Mouse (Mus musculus) adrenal gland (tissue): Measurements from ENCODE around the gene Meaf6.

Experiments
- intact Hi-C: fragments of 180-260 bp; cut with DNase I; formaldehyde crosslinking; loops from one replicate; pipeline ENCODE4 v1.15.1; 2025

Gene Meaf6

GRCm38 (mm10) chr4:125138321-125138720 lies 53.4 kb downstream of the Meaf6 start:
- intact Hi-C loops, result no loop called here

DNA sequence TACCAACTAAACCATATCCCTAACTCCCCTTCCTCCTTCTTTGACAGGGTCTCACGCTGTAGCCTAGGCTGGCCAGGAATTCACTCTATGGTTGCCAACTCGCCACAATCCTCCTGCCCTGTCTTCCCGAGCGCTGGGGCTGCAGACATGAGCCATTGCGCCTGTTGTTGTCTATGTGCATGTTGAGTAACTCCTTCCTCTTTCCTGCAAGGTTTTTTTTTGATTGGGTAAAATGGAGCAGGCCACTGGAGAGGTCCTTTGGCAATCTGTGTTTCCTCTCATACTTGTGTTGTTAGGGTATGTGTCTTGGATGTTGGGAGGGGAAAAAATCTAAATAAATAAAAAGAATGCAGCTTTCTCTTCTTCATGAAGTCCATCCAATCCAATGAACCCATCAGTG lies 59.3 kb downstream of the Meaf6 start:
- intact Hi-C loops, result no loop called here

DNA sequence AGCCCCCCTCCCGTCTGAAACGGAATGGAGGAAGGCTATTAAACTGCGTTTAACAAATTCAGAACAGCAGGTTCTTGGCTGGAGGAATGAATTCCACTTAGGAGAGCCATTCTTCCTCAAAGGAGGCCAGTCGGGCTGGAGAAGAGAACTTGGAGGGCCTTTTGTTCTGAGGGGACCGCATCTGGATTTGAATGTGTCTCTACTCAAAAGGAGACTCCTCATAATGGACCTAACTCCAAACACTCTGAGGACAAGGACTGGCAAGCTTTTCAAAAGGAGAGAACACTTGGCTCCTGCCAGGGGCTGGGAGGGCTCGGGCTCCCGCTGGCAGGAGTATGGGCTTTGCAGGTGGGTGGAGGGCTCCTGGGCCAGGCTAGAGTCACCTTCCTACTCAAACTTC lies 59.7 kb downstream of the Meaf6 start:
- intact Hi-C loops, result no loop called here

DNA sequence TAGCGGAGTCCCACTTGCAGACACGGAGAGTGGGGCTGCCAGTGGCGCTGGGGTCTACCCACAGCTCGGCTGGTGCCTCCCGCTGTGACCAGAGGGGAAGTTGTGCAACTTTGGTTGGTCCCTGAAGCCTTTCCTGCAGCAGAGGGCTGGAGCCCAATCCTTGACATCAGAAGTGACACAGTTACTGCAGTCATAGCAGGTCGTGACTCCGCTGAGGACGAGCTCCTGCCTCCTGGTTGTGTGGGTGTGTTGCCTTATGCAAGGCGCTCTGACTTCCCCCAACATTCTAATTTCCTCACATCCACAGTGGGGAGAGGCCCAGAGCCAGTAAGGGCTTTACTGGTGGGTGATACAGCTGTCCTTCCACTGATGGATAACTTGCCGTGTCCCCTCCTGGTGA lies 60.3 kb downstream of the Meaf6 start:
- intact Hi-C loops, result no loop called here

- intact Hi-C loops, result no loop called here
These were observed 63.0 kb downstream of the Meaf6 start for GRCm38 (mm10) chr4:125147970-125148369.

- intact Hi-C loops, result no loop called here
These were observed 64.5 kb downstream of the Meaf6 start for GRCm38 (mm10) chr4:125149460-125149859.

DNA sequence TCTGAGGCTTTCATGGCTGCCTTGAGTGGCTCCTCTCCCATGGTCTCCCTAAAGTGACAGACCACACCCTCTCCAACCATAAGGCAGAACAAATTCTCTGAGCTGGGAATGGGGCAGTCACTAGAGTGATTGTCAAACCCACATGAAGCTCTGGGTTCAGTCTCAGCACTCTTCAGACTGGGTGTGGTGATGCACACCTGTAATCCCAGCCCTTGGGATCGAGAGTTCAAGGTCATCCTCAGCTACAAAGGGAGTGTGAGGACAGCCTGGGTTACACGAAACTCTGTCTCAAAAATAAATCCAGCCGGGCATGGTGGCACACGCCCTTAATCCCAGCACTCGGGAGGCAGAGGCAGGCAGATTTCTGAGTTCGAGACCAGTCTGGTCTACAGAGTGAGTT lies 67.5 kb downstream of the Meaf6 start:
- intact Hi-C loops, result no loop called here

- intact Hi-C loops, result no loop called here
These were observed 68.8 kb downstream of the Meaf6 start for GRCm38 (mm10) chr4:125153659-125154241.

DNA sequence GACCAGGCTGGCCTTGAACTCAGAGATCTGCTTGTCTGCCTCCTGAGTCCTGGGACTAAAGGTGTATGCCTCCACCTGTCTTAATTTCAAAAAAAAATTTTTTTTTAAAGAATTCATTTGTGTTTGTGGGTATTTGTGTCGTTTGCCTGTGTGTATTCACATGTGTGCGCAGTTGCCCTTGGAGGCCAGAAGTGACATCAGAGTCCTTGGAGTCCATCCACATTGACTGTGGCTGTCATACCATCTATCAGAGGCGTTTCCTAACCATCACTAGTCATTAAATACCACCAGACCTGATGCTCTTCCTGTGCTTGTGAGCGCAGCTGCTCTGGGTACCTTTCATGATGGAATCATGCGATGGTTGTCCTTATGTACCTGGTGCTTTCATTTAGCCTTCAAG lies 70.7 kb downstream of the Meaf6 start:
- intact Hi-C loops, result no loop called here

GRCm38 (mm10) chr4:125157322-125157721 lies 72.4 kb downstream of the Meaf6 start:
- intact Hi-C loops, result no loop called here

DNA sequence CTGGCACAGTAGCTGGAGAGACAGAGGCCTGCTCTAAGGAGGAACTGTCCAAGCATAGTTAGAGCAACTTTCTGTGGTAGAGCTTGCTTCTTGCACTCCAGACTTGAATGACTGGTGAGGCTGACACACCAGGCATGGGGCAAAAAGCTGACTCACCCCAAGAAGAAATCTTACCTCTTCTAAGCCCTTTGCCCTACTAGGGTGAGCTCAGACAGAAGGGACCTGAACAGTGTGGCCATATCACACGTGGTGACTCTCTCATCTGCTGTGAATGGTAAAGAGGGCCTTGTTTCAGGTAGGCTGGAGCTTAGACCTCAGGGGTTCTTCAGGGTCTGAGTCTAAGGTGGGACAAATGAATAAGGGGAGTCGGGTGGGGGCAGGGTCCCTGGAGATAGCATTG lies 73.1 kb downstream of the Meaf6 start:
- intact Hi-C loops, result no loop called here

DNA sequence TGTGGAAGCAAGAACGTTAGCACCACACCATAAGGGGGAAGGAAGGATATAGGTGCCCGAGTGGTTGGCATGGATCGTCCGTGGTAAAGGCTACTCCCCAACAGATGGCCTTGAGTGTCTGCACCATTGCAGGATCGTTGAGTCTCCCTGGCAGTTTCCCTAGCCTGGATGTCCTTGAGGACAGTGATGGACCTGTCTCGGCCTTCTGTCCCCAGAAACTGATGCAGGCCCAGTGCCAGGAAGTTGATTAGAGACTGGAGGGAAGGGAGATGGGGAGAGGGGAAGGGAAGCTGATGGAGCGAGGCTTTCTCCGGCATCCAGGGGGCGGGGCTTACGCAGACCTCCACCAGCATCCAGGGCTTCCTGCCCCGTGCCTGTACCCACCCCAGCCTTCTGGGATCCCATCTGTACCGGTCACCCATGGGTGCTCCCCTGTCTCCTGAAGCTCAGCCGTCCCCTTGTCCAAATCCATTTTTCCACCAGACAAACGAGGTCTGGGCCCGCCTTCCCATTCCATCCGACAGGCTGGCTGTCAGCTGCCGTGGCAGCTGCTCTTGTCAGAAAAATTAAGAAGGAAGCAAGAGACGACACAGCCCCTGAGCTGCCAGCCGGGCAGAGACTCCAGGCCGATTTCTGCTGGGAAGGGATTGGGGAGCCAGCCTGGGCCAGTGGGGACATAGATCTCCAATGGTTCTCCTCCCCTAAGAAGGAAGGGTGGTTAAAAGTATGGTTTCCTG lies 73.8 kb downstream of the Meaf6 start:
- intact Hi-C loops, result no loop called here

- intact Hi-C loops, result loop anchor here (5.0 to 10.0 kb wide), 3 partner anchors 62 to 802 kb away; no protein-coding TSS in a partner anchor
These were observed 75.5 kb downstream of the Meaf6 start for GRCm38 (mm10) chr4:125160320-125160950.

GRCm38 (mm10) chr4:125160951-125161331 lies 76.0 kb downstream of the Meaf6 start:
- intact Hi-C loops, result loop anchor here (5.0 to 10.0 kb wide), 3 partner anchors 61 to 801 kb away; no protein-coding TSS in a partner anchor

- intact Hi-C loops, result loop anchor here (5.0 to 10.0 kb wide), 3 partner anchors 61 to 801 kb away; no protein-coding TSS in a partner anchor
These were observed 76.5 kb downstream of the Meaf6 start for GRCm38 (mm10) chr4:125161392-125161791.

DNA sequence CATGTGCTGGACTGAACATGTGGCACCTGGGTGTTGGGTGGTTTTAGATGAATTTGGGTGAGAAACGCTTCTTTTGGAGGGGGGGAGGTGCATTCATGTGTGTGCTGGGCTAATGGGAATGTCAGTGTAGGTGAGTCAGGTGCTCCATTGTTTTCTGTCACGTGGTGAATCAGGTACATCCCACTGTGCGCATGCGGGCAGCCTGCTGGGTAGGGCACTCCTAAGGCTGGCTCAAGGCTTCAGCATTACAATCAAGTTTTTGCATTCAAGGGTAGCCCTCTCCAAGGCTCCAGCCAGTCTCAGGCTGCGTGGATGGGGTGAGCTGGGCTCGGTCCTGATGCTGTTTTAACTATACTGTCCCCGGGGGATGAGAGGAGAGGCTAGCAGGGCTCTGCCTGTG lies 77.8 kb downstream of the Meaf6 start:
- intact Hi-C loops, result loop anchor here (5.0 to 10.0 kb wide), 3 partner anchors 60 to 800 kb away; no protein-coding TSS in a partner anchor
